Mouse (Mus musculus) spleen, postnatal 14 days (tissue): ENCODE measurements around the gene Usp17lb.
"Not testable (repeated sequence)": the region's sequence is repeated elsewhere in the genome, so short reads cannot be mapped to it uniquely, and the experiment has no call there.

Experiments used
- DNase-seq, 2 experiments: peaks; one replicate each; pipeline ENCODE4 v3.0.0; 2021 to 2022; ENCODE audit warnings: low spot score in 2 of 2

The Usp17lb gene

DNA sequence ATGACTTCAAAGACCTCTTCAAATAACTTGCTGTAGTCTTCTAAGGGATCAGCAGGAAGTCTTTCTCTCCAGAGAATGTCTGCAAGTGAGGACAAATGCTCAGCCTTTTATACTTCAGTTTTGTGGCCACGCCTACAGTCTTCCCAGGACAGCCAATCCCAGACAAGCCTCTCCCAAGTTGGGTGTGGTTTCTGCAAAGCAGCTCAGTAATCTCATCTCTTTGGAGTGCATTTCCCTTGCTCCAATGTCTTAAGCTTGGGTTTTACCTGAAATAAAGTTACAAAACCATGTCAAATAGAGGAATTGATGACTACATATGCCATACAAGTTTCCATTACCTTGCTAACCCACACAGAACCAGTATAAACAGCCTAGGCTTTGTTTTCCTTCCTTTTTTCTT is at the start of gene Usp17lb:
Gene Usp17lb, minus strand, starts transcription at position 101 of the 400 bp plus-strand sequence.
- DNase-seq, result no peak

DNA sequence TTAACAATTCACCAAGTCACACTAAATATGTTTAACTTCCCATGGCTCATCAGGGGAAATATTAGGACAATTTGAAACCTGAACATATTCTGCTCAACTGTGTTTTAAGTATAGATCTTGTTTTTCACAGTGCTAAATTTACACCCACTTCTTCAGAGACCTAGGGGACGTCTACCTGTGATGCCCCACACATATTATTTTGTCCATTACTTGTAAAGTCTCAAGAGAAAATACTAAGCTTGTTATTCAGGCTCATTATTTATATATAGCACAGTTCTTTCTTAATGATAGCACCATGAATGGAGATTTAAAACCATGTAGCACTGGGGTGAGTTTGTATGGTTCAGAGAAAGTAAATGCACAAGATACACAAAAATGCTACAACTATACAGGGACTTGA is 35.3 kb upstream of the Usp17lb start, which contains the start of gene Olfr665:
Gene Olfr665, plus strand, starts transcription at position 301 of the 400 bp plus-strand sequence.
- DNase-seq, result no peak

- DNase-seq, result no peak
Observed at GRCm38 (mm10) chr7:104861381-104861780, 19.0 kb upstream of the Usp17lb start.

DNA sequence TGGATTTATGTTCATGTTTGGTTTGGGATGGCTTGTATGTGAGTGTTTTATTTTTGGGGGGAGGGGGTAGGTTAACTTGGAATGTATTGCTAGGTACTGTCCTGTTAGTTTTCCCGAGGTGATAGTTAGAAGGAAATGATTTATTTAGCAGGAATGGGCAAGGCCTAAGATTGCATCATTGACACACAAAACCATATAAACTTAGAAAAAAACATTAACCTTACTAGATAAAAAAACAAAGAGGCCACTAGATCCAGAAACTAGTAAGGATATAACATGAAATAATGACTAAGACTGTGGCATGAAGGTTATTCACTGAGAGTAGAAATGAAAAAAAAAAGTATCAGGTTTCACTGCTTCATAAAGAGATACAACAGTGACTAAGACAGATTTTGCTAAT is 15.3 kb upstream of the Usp17lb start:
- no peak for DNase-seq

DNA sequence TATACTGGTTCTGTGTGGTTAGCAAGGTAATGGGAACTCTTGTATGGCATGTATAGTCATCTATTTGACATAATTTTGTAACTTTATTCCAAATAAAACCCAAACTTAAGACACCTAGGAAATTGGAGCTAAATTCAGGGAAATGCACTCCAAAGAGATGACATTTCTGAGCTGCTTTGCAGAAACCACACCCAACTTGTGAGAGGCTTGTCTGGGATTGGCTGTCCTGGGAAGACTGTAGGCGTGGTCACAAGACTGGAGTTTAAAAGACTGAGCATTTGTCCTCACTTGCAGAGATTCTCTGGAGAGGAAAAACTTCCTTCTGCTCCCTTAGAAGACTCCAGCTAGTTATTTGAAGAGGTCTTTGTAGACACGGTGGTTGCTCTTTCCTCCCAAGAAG is 14.3 kb upstream of the Usp17lb start, which contains the start of gene Usp17la:
Gene Usp17la, plus strand, starts transcription at position 301 of the 400 bp plus-strand sequence.
- not testable (repeated sequence) for DNase-seq

DNA sequence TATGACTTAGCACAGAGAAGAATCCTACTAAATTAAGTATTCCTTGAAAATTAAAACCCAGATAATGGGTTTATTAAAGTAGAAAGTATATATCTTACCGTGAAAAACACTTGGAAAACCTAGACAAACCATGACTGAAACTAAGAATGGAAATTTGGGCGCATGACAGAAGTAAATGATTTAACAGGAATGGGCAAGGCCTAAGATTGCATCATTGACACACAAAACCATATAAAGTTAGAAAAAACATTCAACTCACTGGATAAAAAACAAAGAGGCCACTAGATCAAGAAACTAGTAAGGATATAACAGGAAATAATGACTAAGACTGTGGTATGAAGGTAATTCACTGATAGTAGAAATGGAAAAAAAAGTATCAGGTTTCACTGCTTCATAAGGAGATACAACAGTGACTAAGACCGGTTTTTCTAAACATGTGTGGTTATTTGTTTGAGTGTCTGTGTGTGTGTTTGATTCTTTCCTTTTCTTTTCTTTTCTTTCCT is 12.9 kb upstream of the Usp17lb start:
- DNase-seq, result no peak

DNA sequence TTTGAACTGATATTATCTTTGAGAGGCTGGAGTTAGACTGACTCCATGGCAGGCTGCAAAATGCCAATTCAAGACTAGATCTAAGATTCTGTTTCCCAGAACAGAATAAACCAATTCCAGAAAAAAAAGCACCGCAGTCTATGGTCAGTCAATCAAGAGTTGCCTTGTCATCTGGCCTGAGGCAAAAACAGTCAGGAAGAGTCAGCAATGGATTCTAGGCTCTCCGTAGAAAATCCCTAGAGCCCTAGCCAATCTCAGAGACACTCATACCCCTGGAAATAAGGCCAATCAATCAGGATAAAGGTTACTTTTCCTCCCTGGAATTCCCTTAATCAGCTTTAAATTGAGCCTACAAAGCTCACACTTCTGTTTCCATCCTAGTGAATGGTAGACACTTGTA is 9.1 kb upstream of the Usp17lb start:
- DNase-seq, result not testable (repeated sequence)

DNA sequence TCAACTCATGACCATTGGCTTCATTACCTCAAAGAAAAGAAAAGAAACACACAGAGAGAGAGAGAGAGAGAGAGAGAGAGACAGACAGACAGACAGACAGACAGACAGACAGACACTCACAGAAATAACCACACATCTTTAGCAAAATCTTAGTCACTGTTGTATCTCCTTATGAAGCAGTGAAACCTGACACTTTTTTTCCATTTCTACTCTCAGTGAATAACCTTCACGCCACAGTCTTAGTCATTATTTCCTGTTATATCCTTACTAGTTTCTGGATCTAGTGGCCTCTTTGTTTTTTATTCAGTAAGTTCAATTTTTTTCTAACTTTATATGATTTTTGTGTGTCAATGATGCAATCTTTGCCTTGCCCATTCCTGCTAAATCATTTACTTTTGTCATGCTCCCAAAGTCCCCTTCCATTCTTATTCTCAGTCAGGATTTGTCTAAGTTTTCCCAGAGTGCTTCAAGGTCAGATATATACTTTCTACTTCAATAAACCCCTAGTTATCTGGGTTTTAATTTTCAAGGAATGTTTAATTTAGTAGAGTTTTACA is 1.4 kb upstream of the Usp17lb start:
- no peak for DNase-seq

DNA sequence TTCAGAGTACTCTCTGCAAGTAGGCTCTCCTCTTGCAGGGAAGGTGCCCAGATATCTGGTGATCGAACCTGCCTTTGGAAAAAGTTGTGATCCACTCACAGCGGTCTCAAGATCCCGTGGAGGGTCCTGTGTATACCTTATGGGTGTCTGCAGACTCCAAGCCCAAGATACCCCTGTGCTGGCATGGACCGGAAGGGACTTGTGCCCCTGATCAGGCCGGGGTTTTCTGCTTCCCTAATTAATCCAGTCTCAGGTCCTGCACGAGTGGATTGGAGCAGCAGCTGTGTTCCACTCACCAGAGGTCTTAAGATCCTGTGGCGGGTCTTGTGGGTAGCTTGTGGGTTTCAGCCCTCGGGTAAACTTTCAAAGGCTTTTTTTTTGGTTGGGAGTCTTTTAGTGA is 32.1 kb downstream of the Usp17lb start:
- DNase-seq, result not testable (repeated sequence)

DNA sequence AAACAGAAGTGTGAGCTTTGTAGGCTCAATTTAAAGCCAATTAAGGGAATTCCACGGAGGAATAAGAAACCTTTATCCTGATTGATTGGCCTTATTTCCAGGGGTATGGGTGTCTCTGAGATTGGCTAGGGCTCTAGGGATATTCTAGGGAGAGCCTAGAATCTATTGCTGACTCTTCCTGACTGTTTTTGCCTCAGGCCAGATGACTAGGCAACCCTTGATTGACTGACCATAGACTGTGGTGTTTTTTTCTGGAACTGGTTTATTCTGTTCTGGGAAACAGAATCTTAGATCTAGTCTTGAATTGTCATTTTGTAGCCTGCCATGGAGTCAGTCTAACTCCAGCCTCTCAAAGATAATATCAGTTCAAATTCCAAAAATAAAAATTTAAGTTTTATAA is 51.6 kb downstream of the Usp17lb start:
- DNase-seq, result no peak
